Mouse (Mus musculus) neural tube, embryonic 10.5 days (tissue): ENCODE data around the gene Gm4175.
"Not testable (repeated sequence)": the region's sequence is repeated elsewhere in the genome, so short reads cannot be mapped to it uniquely, and the experiment has no call there.

Experiments
- DNase-seq: peaks from one replicate; pipeline ENCODE4 v3.0.0-alpha.2; 2017; ENCODE audit warnings: low spot score; ENCODE audit errors: extremely low spot score

The Gm4175 gene

GRCm38 (mm10) chr7:21761375-21761774 lies at the start of gene Gm4175:
TSS of gene Gm4175 (minus strand) at chr7:21761475.
- DNase-seq: not testable (repeated sequence)

- DNase-seq: not testable (repeated sequence)
These were observed 35.4 kb upstream of the Gm4175 start, which contains the start of gene Gm4177 for GRCm38 (mm10) chr7:21796628-21797027. TSS of gene Gm4177 (minus strand) at chr7:21796728.
